Mouse (Mus musculus) kidney, embryonic 16.5 days (tissue): Measurements from ENCODE around the gene 3110082I17Rik. TPM values are rescaled to one million over a fixed set of nuclear protein-coding genes. Genes with fewer than 3 reads are reported as not detected.

Experiments
- ATAC-seq: fragments of 200-750 bp; cut with Nextera tagmentation; 2 replicates; pipeline ENCODE4 v1.8.0; 2017; ENCODE audit warnings: moderate TSS enrichment; ENCODE audit not compliant: low FRiP score, low TSS enrichment
- H3K27ac ChIP-seq: fragments of 300-500 bp; sonication (generic); 2 replicates; pipeline ENCODE4 v1.5.1; 2014; ENCODE audit warnings: low read length
- H3K27me3 ChIP-seq: fragments of 300-500 bp; sonication (generic); 2 replicates; pipeline ENCODE4 v1.6.1; 2014; ENCODE audit warnings: low read length, control low read depth, mixed read lengths; ENCODE audit not compliant: insufficient read depth
- H3K36me3 ChIP-seq: fragments of 300-500 bp; sonication (generic); 2 replicates; pipeline ENCODE4 v1.6.1; 2014; ENCODE audit warnings: low read length, control low read depth, mixed read lengths; ENCODE audit not compliant: insufficient read depth
- H3K4me1 ChIP-seq: fragments of 300-500 bp; sonication (generic); 2 replicates; pipeline ENCODE4 v1.6.1; 2014; ENCODE audit warnings: low read length, control low read depth, mixed read lengths; ENCODE audit not compliant: insufficient read depth
- H3K4me2 ChIP-seq: fragments of 300-500 bp; sonication (generic); replicated peaks from 2 replicates; pipeline ENCODE4 v1.6.1; 2014; ENCODE audit warnings: low read depth, low read length
- H3K4me3 ChIP-seq: fragments of 300-500 bp; sonication (generic); 2 replicates; pipeline ENCODE4 v1.5.1; 2014; ENCODE audit warnings: mild to moderate bottlenecking, low read length
- H3K9ac ChIP-seq: fragments of 300-500 bp; sonication (generic); replicated peaks from 2 replicates; pipeline ENCODE4 v1.6.1; 2014; ENCODE audit warnings: low read length
- H3K9me3 ChIP-seq: fragments of 300-500 bp; sonication (generic); 2 replicates; pipeline ENCODE4 v1.6.1; 2016; ENCODE audit warnings: low read length, control low read depth
- WGBS: fragments of 180-500 bp; shearing (Covaris S2); extraction: QIAGEN DNeasy Blood & Tissue Kit; methylation state at CpG from one replicate; pipeline ENCODE4 v1.1.7; 2014; 5-methylcytosine and 5-hydroxymethylcytosine counted together
- polyA plus RNA-seq: library from polyadenylated mRNA; unstranded; fragments of >200 nt; fragmentation: Nextera tagmentation; extraction: Ambion mirVana; gene quantifications from 2 replicates; pipeline ENCODE4 v1.2.1, GENCODE M21; 2015

Gene 3110082I17Rik
- polyA plus RNA-seq, 1 experiment from 2014 or later: 46.1 TPM

- H3K36me3 ChIP-seq: no peaks in the 10 kb centered on the region
- no peaks in the 10 kb centered on the region for H3K9me3 ChIP-seq
- H3K27ac ChIP-seq: no peak overlapping the region
- no peak overlapping the region for H3K9ac ChIP-seq
- no peaks in the 10 kb centered on the region for H3K27me3 ChIP-seq
- H3K4me3 ChIP-seq: no peak overlapping the region
- ATAC-seq: no peak
- H3K4me2 ChIP-seq: no peak overlapping the region
- 71% methylated on average over 9 of the region's 9 CpGs for WGBS
- peaks cover 71% of the 10 kb centered on the region for H3K4me1 ChIP-seq
Measured at GRCm38 (mm10) chr5:139427989-139428388, 32.3 kb downstream of the 3110082I17Rik start.

GRCm38 (mm10) chr5:139427001-139427400 is 33.3 kb downstream of the 3110082I17Rik start:
- 82% methylated on average over 9 of the region's 9 CpGs for WGBS
- H3K27ac ChIP-seq: no peak overlapping the region
- no peak overlapping the region for H3K9ac ChIP-seq
- peaks cover 70% of the 10 kb centered on the region for H3K4me1 ChIP-seq
- ATAC-seq: no peak
- no peaks in the 10 kb centered on the region for H3K36me3 ChIP-seq
- H3K4me2 ChIP-seq: no peak overlapping the region
- H3K9me3 ChIP-seq: no peaks in the 10 kb centered on the region
- no peaks in the 10 kb centered on the region for H3K27me3 ChIP-seq
- no peak overlapping the region for H3K4me3 ChIP-seq

- Histone ChIP-seq H3K4me3 (no peak overlapping the region), H3K36me3 (no peaks in the 10 kb centered on the region), H3K27me3 (no peaks in the 10 kb centered on the region), H3K4me1 (peaks cover 53% of the 10 kb centered on the region), H3K9me3 (no peaks in the 10 kb centered on the region), H3K27ac (peak overlapping the region; percentile 41; the same call in 1 of the 2 replicates), H3K4me2 (no peak overlapping the region; the same call in 1 of the 2 replicates), H3K9ac (0 out of 2 replicates have a peak overlapping the region, but pooled peaks have one; percentile 6)
- 44% methylated on average over 9 of the region's 9 CpGs for WGBS
- no peak for ATAC-seq
Measured at GRCm38 (mm10) chr5:139425198-139425597, 35.1 kb downstream of the 3110082I17Rik start.

- 42% methylated on average over 21 of the region's 21 CpGs for WGBS
- no peaks in the 10 kb centered on the region for H3K27me3 ChIP-seq
- peak within 1 kb of the TSS; percentile 51 for H3K4me2 ChIP-seq
- ATAC-seq: 0 out of 2 replicates have a peak, but pooled peaks have one; percentile 47
- H3K36me3 ChIP-seq: no peaks in the 10 kb centered on the region
- peaks cover 40% of the 10 kb centered on the region for H3K4me1 ChIP-seq
- no peaks in the 10 kb centered on the region for H3K9me3 ChIP-seq
- peak within 1 kb of the TSS; percentile 57 for H3K9ac ChIP-seq
- 0 out of 2 replicates have a peak within 1 kb of the TSS, but pooled peaks have one; percentile 21 for H3K27ac ChIP-seq
- H3K4me3 ChIP-seq: peak within 1 kb of the TSS; percentile 37
Measured at GRCm38 (mm10) chr5:139423026-139423865, 37.1 kb downstream of the 3110082I17Rik start, which contains the start of gene Gper1. Gene Gper1 (plus strand): TSS chr5:139423151.

DNA sequence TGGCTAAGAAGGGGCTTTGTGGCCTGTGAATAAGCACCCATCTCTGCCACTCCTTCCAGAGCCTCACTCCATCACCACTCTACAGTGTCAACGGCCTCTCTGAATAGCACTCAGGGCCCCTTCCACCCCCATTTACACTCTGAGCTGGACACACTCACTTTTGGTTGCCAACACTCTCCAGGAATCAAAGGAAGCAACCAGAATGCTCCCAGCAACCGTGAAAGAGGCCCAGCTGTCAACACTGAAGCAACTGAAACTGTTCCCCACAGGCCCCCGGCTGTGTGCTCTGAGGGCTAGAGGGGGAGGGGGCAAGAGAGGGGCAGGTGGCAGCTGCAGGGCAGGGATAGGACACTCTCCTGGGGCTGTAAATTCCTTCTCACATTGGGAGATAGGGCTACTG is 41.7 kb downstream of the 3110082I17Rik start:
- ATAC-seq: no peak
- peaks cover 4% of the 10 kb centered on the region; the same call in 1 of the 2 replicates for H3K36me3 ChIP-seq
- WGBS: 18% methylated on average over 3 of the region's 3 CpGs
- H3K4me3 ChIP-seq: no peak overlapping the region
- H3K27ac ChIP-seq: no peak overlapping the region
- H3K4me1 ChIP-seq: peaks cover 21% of the 10 kb centered on the region
- H3K4me2 ChIP-seq: no peak overlapping the region
- no peaks in the 10 kb centered on the region for H3K27me3 ChIP-seq
- no peak overlapping the region for H3K9ac ChIP-seq
- no peaks in the 10 kb centered on the region for H3K9me3 ChIP-seq

DNA sequence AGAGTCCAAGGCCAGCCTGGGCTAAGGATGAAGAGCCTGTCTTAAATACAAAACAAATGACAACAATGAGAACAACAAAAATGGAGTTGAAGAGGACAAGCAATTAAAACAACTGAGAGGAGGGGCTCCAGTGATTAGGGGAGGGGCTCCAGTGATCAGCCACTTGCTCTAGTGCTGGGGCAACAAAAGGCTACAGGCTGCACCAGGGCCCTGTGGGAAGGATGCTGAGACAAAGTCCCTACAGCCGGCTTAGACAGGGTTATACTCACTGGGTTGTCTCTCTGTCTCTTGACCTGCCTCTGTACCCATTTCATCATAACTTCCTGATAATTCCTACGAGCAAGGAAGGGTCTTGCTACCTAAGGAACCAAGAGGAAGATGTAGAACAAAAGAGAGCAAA is 42.2 kb downstream of the 3110082I17Rik start:
- no peaks in the 10 kb centered on the region for H3K9me3 ChIP-seq
- H3K9ac ChIP-seq: no peak overlapping the region
- no peak overlapping the region for H3K27ac ChIP-seq
- H3K4me2 ChIP-seq: no peak overlapping the region
- peaks cover 18% of the 10 kb centered on the region for H3K4me1 ChIP-seq
- H3K4me3 ChIP-seq: no peak overlapping the region
- no peaks in the 10 kb centered on the region for H3K27me3 ChIP-seq
- no peak for ATAC-seq
- 52% methylated on average over 2 of the region's 2 CpGs for WGBS
- peaks cover 4% of the 10 kb centered on the region; the same call in 1 of the 2 replicates for H3K36me3 ChIP-seq

DNA sequence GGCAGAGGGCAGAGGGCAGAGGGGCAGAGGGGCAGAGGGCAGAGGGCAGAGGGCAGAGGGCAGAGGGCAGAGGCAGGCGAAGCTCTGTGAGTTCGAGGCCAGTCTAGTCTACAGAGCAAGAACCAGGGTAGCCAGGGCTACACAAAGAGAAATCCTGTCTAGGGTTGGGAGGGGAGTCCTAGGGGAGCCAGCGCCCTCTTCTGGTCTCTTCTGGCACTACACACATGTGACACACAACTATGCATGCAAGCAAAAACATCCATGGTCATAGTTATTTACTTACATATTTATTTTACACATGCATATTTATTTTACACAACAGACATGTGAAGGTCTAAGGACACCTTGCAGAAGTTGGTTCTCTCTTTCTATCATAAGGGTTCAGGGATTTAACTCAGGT is 42.8 kb downstream of the 3110082I17Rik start:
- no peak overlapping the region for H3K9ac ChIP-seq
- H3K4me3 ChIP-seq: no peak overlapping the region
- no peak for ATAC-seq
- WGBS: 92% methylated on average over 3 of the region's 3 CpGs
- no peaks in the 10 kb centered on the region for H3K27me3 ChIP-seq
- no peak overlapping the region for H3K27ac ChIP-seq
- H3K9me3 ChIP-seq: no peaks in the 10 kb centered on the region
- H3K36me3 ChIP-seq: peaks cover 4% of the 10 kb centered on the region; the same call in 1 of the 2 replicates
- H3K4me2 ChIP-seq: no peak overlapping the region
- H3K4me1 ChIP-seq: peaks cover 17% of the 10 kb centered on the region

DNA sequence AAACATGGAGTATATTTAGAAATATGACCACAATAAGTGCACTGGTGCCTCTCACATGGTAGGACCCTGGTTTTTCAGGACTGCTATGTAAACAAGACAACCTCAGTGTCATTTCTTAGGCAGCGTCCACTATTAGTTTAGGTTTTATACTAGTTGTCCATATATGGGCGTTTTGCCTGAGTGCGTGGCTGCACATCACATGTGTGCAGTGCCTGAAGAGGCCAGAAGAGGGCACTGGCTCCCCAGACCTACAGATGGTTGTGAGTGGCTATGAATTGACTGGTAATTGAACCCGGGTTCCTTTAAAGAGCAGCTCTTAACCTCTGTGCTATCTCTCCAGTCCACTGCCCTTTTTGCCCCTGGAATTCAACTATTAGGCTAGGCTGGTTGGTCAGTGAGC is 43.4 kb downstream of the 3110082I17Rik start:
- no peaks in the 10 kb centered on the region for H3K9me3 ChIP-seq
- H3K27me3 ChIP-seq: no peaks in the 10 kb centered on the region
- no peak overlapping the region for H3K4me2 ChIP-seq
- WGBS: 95% methylated on average over 4 of the region's 4 CpGs
- no peak overlapping the region for H3K4me3 ChIP-seq
- H3K4me1 ChIP-seq: peaks cover 18% of the 10 kb centered on the region
- ATAC-seq: no peak
- H3K27ac ChIP-seq: no peak overlapping the region
- no peak overlapping the region for H3K9ac ChIP-seq
- H3K36me3 ChIP-seq: peaks cover 4% of the 10 kb centered on the region; the same call in 1 of the 2 replicates

DNA sequence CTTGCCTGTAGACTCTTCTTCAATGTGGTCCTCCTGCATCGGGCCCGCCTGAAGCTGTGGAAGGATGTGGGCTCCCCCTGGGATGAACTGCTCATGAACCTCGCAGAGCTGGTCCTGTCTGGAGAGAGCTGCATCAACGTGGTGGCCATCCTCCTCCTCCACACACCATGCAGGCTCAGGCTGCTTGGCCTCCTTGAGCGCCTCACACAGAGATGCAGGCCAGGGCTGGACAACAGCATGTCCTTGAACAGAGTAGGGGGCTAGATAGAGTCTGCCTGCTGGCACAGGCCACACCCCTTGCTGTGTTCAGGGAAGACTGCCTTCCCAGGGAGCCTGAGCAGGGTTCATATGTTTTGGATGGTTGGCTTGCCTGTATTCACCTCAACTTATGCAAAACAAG is 45.3 kb downstream of the 3110082I17Rik start:
- Histone ChIP-seq H3K9ac (no peak overlapping the region), H3K27me3 (no peaks in the 10 kb centered on the region), H3K4me1 (peaks cover 23% of the 10 kb centered on the region), H3K4me2 (no peak overlapping the region), H3K27ac (no peak overlapping the region), H3K36me3 (peaks cover 4% of the 10 kb centered on the region; the same call in 1 of the 2 replicates), H3K4me3 (no peak overlapping the region), H3K9me3 (no peaks in the 10 kb centered on the region)
- ATAC-seq: no peak
- WGBS: 88% methylated on average over 5 of the region's 5 CpGs

DNA sequence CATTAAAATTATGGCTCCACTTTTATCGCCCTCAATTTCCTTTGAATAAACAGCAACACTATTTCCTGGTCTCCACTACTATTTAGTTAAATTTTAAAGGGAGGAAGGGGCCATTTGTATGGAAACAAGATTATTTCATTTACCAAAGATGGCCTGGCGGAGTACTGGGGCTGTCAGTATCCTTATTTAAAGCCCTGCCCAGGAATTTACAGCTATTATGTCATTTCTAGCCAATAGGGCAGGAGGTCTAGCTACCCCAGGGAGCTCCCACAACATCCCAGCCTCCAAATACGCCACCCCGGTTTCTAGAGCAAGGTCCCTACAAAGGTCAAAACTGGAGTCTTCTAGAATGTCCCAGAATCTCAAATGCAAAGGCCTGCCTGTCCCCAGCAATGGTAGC is 46.8 kb downstream of the 3110082I17Rik start:
- Histone ChIP-seq H3K27ac (no peak overlapping the region), H3K4me1 (peaks cover 27% of the 10 kb centered on the region), H3K4me2 (no peak overlapping the region), H3K27me3 (no peaks in the 10 kb centered on the region), H3K4me3 (no peak overlapping the region), H3K9ac (no peak overlapping the region), H3K36me3 (peaks cover 4% of the 10 kb centered on the region; the same call in 1 of the 2 replicates), H3K9me3 (no peaks in the 10 kb centered on the region)
- no peak for ATAC-seq
- WGBS: 49% methylated on average over 4 of the region's 4 CpGs
